Mouse (Mus musculus): ENCODE measurements around the gene Acer1.

- no peak for TF ChIP-seq POLR2A (IDR thresholded peaks at IDR 0.05; ENCODE audit: borderline replicate concordance, control insufficient read depth, low read depth, low read length)
- no peak for TF ChIP-seq CTCF (IDR thresholded peaks at IDR 0.05; ENCODE audit: control insufficient read depth, insufficient read depth, low read length)
These were observed 7.8 kb downstream of the Acer1 start for GRCm38 (mm10) chr17:56973956-56974707.
